Mouse (Mus musculus) thymus, postnatal 4 days (tissue): ENCODE measurements around the gene Lhx5.
A peak's percentile ranks its signal among the peaks of the same experiment; 100 is the strongest.

ENCODE experiments used
- DNase-seq: peaks from one replicate; pipeline ENCODE4 v3.0.0; 2021

Gene Lhx5

DNA sequence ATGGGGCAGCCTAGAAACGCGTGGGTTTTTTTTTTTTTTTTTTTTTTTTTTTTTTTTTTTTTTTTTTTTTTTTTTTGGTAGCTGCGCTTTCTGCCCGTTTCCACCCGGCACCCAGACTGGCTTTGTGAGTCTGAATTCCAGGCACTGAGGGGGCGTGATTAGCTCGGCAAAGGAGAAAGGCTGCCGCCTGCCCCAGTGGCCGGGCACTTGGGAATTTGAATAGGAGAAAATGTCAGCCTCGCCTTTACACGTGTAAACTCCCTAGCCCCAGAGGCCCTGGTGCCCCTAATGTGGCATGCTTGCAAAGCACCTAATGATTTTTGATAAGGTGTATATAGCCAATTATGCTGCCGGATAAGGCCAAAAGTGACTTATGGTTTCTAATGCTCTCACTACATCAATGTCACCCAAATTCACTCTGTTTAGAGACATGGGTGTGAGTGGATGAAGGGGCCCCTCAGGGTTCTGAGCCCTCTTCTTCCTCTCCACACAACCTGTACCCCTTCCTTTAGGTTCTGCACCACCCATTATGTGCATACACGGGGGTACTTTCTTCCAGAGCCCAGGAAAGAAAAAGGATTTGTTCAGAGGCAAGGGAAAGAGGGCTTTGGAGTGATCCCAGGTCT is 1.7 kb downstream of the Lhx5 start:
- no peak for DNase-seq

DNA sequence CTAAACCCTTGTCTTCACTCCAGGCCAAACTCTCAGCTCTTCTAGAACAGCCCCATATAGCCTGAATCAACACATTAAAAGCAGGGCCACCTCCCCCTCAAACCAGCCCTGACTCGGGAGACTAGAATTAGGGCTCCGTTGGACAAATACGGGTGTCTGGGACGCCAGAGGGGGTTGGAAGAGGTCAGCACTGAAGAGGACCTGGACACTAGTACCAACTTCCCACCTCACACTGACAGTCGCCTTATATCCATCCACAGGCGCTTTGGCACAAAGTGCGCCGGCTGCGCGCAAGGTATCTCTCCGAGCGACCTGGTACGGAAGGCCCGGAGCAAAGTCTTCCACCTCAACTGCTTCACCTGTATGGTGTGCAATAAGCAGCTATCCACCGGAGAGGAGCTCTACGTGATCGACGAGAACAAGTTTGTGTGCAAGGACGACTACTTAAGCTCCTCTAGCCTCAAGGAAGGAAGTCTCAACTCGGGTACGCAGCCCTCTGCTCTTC is 2.8 kb downstream of the Lhx5 start:
- DNase-seq = no peak

DNA sequence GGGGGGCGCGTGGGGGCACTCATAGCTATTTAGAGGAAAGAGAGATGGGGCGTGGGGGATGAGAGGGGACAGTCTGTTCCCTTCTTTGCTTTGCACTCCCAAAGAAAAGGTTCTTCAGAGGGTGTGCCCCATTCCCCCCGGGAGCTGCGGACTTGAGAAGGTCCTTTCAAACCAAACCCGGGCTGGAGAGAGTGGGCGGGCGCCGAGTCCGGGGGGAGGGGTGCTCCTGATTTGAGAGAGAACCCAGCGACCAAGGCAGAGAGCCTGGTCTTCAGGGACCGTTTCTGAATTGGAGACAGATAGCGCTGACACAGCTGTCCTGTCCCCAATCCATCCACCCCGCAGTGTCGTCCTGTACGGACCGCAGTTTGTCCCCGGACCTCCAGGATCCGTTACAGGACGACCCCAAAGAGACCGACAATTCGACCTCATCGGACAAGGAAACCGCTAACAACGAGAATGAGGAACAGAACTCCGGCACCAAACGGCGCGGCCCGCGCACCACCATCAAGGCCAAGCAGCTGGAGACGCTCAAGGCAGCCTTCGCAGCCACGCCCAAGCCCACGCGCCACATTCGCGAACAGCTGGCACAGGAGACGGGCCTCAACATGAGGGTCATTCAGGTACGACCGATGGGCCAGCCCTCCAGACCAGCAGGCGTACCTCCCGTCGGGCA is 3.6 kb downstream of the Lhx5 start:
- DNase-seq = no peak

DNA sequence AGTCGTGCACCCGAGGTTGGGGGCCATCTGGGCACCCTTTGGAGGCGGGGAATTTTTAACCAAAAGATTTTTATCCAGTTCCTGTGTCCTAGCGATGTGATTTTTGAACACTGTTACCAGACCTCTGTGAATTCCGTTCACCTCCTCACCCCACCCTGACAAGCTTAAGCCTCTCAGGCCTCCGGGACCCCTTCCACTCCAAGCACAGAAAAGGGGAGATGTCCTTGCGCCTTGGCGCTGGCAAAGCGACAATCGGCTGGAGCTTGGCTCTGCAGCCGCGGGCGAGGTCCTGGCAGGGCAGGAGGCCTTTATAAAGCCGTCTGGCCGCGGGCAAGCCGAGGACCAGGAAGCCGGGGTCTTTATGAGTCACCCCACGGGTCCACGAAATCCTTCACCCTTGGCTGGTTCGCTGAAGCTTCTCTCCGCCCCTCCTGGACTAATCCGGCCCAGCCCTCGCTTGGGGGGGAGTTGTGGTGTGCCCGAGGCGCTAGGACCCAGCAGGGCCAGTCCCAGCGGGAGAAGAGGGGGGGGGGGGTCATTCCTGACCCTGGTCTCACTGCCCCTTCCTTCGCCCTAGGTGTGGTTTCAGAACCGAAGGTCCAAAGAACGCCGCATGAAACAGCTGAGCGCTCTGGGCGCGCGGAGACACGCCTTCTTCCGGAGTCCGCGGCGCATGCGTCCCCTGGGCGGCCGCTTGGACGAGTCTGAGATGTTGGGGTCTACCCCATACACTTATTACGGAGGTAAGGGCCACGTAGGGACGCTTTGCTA is 4.4 kb downstream of the Lhx5 start:
- DNase-seq = no peak

DNA sequence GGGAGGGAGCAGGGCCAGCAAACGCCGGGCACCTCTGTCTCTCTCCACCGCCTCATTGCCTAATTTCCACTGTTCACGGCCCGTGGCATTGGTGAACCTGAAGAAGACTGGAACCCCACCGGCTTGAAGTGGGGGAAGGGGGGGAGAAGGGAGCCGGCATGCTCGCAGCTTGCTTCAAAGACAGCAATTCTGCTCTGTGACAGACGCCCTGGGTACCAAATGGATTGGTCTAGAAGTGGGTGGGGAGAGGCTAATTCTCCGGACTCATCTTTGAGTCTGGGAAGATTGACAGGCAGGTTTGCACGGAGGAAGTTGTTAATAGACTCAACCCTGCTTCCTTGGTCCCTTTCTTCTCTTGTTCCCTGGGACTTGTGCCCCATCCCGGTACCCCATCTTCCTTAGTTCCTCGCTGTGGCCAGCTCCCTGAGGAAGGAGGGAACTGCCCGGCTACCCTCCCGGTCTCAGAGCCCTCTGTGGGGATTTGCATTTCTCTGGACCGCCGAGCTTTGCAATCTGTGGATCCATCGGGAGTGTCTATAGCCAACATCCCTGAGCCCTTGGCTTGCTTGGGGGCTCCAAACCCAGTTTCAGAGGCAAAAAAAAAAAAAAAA is 5.5 kb downstream of the Lhx5 start:
- DNase-seq = no peak

DNA sequence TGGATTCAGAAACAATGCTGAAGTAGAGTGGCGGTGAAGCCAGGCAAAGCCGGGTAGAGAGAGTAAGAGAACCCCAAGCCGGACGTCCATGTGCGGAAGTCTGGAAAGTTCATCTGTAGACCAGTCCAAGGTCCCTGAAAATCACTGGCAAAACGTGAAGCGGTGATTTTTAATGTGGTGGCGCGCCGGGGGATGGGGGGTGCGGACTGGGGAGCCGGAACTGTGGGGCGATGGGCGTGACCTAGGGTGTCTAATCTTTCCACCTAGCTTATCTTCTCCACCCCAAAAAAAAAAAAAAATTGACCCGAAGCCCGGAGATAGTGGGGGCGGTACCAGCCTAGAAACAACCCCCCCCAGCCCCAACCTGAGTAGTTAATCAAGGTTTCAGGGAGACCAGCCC is 6.0 kb downstream of the Lhx5 start:
- no peak for DNase-seq

DNA sequence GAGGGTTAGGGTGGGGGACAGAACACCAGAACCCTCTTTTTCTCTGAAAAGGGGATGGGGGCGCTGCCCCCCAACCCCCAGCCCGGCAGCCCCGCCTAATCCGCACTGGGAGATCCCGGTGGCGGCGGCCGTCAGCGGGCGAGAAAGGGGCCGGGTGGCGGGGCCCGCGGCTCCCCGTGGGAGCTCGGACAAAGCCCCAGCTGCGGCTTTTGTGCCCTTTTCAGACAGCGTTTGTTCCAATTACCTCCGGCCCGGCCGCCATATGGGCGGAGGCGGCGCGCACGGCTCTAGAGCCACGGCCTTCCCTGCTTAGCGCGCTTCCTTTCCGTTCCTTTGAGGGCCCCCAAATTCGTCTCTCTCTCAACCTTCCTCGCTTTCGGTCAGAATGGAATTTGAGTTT is 6.5 kb downstream of the Lhx5 start:
- DNase-seq = no peak

DNA sequence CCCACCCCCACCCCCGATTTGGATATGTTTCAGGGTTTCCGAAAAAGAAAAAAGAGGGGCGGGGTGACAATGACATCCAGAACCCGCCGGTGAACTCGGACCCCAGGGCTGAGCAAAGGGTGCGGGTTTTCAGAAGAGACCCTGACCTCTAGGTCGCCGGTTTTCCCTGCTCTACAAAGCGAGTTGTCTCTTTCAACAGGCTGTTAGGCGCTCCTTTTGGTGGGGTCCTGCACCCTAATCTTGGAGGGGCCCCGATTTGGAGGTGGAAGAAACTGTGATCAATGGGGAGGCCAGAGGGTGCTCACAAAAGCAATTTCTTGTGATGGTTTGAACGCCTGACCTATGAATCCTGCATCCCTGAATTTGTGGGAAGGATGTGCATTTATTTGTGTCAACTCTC is 7.0 kb downstream of the Lhx5 start:
- DNase-seq = no peak

DNA sequence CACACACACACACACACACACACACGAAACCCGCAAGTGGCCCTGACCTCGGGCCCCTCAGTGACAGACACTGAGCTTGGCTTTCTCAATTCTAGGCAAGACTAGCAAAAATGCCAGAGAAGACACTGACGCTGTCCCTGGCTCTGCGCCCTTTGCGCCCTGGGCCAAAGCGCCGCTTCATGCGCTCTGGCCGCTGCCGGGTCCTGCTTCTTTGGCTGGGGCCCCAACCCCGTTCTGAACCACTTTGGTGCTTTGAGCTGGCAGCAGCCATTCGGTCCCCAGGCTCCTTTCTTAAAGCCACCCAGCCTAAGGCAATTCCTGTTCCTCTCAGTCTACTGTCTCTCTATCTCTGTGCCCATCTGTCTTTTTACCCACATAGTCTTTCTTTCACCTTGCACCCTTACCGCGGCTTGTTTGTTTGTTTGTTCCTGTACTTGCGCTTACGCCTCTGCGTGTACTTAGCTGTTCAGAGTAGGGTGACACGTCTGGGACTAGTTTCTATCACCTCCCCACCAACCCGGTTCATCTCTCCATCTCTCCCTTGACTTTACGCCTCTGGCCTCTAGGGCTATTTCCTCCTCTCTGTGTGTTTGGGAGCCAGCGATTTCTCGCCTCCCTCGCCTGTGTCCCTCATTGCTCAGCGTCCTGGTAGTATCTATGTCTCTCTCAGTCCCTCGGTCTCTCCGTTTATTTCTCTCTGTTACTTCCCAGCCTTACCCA is 7.7 kb downstream of the Lhx5 start:
- no peak for DNase-seq

DNA sequence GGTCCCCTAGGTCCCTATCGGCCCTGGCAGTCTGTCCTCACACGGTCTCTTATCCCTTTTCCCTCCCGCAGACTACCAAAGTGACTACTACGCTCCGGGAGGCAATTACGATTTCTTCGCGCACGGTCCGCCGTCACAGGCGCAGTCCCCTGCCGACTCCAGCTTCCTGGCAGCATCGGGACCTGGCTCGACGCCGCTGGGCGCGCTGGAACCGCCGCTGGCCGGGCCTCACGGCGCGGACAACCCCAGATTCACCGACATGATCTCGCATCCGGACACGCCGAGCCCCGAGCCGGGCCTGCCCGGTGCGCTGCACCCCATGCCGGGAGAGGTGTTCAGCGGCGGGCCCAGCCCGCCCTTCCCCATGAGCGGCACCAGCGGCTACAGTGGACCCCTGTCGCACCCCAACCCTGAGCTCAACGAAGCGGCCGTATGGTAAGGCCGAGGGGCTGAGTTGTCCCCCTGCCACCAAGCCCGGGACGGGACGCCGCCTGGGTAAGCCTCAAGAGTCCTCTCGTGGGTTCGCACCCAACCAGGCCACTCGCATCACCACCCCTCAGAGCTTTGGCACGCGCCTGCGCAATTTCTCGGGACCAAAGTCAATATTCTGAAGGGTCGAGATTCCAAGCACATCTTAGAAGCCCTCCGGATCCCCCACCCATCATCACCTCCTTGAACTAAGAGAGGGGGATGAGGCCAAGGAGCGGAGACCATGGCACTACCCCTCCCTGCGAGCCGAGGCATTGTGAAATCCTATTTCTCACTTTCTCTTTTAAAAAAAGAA is 8.6 kb downstream of the Lhx5 start:
- no peak for DNase-seq

DNA sequence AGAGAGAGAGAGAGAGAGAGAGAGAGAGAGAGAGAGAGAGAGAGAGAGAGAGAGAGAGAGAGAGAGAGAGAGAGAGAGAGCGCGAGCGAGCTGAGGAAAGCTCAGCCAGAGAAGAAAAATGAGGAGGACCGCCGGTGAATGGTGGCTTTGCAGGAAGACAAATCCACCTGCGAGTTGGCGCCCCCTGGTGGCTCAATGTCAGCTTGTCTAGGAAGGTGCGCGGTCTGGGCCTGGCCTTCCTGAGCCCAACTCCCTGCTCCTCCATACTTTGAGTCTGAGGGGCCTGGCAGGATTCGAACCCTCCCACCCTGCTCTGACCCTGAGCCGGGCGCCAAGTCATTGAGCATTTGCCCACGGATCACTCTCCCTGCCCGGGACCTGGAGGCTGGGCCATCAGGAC is 9.2 kb downstream of the Lhx5 start:
- peak; percentile 95 for DNase-seq

DNA sequence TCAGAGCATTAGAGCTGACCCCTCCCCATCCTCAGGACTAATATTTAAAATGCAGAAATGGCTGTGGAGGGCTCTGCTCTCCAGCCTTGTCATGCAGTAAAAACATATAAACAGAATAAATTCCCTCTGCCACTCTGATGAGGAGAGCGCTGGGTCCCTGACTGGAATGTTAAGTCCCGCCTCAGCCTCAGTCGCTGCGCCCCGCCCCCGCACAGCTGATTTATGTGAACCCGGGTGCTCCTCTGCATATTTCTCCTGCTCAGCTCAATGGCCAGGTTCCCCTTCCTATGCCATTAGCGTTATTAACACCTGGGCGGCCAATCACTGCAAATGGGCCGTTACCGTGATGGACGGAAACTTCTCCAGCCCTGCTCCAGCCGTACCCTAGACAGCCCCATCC is 15.8 kb downstream of the Lhx5 start:
- no peak for DNase-seq

DNA sequence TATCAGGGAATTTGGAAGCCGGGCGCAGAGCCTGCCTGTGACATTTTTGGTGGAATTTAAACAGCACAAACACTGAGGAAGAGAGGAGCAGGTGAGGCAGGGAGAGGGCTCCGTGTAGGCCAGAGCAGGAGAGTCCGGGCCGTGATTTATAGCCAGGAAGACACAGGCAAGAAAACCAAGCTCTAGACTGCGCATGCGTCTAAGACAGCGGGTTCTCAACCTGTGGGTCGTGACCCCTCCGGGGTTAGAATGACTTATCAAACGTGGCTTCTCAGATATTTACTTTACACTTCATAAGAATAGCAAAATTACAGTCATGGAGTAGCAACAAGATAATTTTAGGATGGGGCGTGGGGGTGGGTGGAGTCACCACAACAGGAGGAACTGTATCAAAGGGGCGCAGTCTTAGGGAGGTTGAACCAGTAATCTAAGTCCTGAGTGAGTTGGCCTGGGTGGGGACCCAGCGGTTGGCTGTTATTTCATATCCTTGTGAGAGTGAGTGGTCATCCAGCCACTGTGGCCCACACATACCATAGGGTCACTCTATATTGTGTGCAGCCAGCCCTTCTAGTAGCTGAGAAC is 23.3 kb downstream of the Lhx5 start:
- DNase-seq = no peak

DNA sequence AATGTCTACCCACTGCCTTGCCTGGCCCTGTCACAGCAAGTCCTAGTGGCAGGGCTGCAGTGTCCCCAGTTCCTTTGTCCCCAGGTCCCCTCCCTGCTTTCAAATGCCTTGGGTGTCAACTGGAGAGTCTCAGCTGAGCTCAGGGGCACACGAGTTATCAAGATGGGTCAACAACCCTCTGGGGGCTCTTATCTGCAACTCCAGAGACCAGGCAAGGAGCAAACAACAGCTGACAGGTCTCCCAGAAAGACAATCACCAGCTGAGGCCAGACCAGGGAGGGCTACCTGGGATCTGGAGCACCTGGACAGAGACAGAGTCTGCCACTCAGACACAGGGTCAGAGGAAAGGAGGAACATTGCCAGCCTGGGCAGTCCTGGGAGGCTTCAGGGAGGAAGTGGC is 24.8 kb downstream of the Lhx5 start:
- no peak for DNase-seq

DNA sequence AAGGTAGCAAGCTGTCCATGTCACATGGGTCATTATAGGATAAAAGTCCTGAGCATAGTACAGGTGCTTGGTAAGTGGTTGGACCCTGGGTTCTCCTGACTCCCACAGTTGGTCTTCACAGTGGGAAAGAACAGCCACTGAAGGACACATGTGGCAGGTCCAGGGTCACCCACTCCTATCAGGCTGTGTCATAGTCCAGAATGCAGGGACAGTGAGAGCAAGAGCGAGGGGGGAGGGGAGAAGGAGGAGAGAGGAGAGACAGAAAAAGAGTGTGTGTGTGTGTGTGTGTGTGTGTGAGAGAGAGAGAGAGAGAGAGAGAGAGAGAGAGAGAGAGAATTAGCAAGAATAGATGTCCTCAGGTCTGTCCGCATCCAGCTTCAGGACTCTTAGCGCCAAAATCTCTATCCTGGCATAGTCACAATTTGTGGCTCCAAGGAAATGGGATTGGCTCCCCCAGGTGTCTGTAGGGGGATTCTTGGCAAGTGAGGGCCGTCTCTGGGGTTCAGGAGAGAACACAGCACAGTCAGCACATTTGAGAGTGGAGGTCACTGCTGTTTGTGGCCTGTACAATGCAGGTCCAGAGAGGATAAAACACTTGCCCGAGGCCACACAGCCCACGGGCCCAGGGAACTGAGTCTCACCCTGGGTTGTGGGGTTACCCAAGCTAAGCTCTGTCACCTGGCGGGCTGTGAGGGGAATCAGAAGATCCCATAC is 25.5 kb downstream of the Lhx5 start:
- DNase-seq = no peak

DNA sequence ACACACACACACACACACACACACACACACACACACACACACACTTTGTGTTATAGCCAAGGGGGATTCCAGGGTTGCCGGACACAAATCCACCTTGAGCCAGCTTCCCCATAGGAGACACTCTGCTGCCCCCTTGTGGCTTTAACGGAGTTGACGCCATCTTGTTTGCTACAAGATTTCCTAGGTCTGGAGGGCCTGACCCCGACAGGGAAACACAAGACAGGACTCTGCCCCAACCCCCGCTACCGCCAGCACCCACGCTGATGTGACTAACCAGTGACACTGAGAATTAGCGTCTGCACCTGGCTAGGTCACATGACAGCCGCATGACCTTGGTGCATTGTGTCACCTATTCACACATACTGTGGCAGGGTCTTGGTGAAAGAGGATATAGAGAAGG is 26.1 kb downstream of the Lhx5 start:
- peak; percentile 78 for DNase-seq

DNA sequence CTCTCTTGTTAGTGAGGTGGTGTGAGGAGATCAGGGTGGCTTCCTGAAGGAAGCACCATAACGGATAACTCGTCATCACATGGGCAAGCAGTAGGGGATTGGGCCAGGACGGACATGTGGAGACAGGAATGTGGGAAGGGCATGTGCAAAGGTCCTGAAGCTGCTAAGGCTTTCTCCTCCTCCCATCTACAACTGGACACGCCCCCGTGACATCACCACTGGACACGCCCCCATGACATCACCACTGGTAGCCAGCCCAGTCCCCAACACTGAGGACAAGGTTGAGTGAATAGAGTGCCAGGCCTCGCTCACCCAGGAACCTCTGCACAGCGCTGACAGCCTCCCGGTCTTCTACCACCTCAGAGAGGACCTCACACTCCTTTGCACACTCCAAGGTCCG is 27.6 kb downstream of the Lhx5 start:
- DNase-seq = peak; percentile 30

DNA sequence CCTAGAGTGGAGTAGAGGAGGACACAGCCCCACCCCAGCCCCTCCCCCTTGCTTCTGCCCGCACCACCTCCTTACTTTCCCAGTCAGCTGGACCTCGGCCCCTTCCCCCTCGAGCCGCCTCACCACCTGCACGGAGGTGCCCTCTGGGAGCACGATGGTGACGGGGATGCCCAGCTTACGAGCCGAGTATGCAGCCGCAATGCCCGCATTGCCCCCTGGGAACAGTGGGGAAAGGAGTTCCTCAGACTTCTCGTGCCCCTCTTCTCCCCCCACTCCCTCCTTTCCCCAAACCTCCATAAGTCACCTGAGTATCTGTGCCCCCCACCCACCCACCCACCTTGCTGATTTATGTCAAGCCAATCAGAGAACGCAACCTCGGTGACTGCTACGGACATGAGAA is 30.4 kb downstream of the Lhx5 start:
- DNase-seq = no peak

DNA sequence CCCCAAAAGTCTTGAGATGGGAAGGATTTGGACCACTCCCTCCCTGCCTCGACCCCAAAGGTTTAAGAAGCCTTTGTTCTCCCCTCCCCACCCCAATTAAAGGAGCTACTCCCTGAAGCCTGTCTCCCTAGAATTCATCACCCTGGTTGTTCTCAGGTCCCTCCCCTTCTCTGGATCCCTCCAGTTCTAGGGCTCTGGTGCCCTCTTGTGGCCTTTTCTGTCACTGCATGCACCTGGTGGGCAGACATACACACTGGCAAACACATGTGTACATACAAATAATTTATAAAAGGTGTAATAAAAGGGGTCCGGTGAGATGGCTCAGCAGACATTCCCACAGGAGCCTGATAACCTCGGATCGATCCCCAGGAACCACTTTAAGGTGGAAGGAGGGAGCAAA is 32.8 kb downstream of the Lhx5 start:
- DNase-seq = peak; percentile 56

DNA sequence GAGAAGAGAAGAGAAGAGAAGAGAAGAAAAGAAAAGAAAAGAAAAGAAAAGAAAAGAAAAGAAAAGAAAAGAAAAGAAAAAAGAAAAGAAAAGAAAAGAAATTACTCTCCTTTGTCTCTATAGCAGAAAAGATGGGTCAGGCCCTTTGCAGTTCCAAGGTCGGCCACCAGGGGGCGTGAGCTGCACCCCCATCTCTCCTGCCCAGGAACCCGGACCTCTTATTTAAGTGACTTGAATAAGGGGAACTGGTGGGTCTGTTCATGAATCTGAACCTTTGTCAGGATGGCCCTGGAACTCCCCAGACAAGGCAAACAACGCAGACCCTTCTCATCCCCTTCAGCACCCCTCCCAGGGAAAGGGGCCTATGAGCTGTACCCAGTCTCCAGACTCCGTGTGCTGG is 33.6 kb downstream of the Lhx5 start:
- peak; percentile 80 for DNase-seq

DNA sequence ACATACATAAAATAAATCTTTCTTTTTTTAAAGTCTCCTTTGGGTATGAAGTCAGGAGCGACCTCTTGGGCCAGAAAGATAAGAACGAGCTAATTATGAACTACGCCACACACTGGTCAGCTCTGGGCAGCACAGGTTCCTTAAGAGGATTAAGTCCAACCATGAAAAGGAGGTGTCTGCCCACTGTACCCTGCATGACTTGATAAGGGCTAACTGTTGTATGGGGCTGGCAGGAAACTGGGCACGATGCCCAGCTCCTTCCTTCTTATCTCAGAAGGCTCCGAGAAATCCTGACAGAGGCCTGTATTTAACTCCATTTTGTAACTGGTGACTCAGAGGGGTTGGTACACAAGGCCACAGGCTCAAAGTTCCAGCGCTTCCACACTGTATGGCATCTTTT is 34.4 kb downstream of the Lhx5 start:
- DNase-seq = no peak
